Mouse (Mus musculus) midbrain, embryonic 15.5 days (tissue): ENCODE results near the gene Osm. TPM values are rescaled to one million over a fixed set of nuclear protein-coding genes. Genes with fewer than 3 reads are reported as not detected.

ENCODE experiments used
- ATAC-seq: fragments of 200-750 bp; cut with Nextera tagmentation; replicated peaks from 2 replicates; pipeline ENCODE4 v1.8.0; 2017; ENCODE audit warnings: moderate TSS enrichment
- H3K27ac ChIP-seq: fragments of 300-500 bp; sonication (generic); 2 replicates; pipeline ENCODE4 v1.5.1; 2015; ENCODE audit warnings: mild to moderate bottlenecking, inconsistent platforms
- H3K27me3 ChIP-seq: fragments of 300-500 bp; sonication (generic); replicated peaks from 2 replicates; pipeline ENCODE4 v1.6.1; 2015; ENCODE audit warnings: inconsistent platforms
- H3K36me3 ChIP-seq: fragments of 300-500 bp; sonication (generic); replicated peaks from 2 replicates; pipeline ENCODE4 v1.6.1; 2015; ENCODE audit warnings: inconsistent platforms
- H3K4me1 ChIP-seq: fragments of 300-500 bp; sonication (generic); 2 replicates; pipeline ENCODE4 v1.6.1; 2015; ENCODE audit warnings: inconsistent platforms
- H3K4me2 ChIP-seq: fragments of 300-500 bp; sonication (generic); 2 replicates; pipeline ENCODE4 v1.6.1; 2015; ENCODE audit warnings: inconsistent platforms, mild to moderate bottlenecking, moderate library complexity
- H3K4me3 ChIP-seq: fragments of 300-500 bp; sonication (generic); 2 replicates; pipeline ENCODE4 v1.5.1; 2015; ENCODE audit warnings: mild to moderate bottlenecking, inconsistent platforms
- H3K9ac ChIP-seq: fragments of 300-500 bp; sonication (generic); 2 replicates; pipeline ENCODE4 v1.6.1; 2015; ENCODE audit warnings: mild to moderate bottlenecking, inconsistent platforms
- H3K9me3 ChIP-seq: fragments of 300-500 bp; sonication (generic); 2 replicates; pipeline ENCODE4 v1.6.1; 2016; ENCODE audit warnings: inconsistent platforms
- WGBS: fragments of 180-500 bp; shearing (Covaris S2); methylation state at CpG from one replicate; pipeline ENCODE4 v1.1.7; 2015; ENCODE audit warnings: mixed read lengths; 5-methylcytosine and 5-hydroxymethylcytosine counted together
- polyA plus RNA-seq: library from polyadenylated mRNA; unstranded; fragments of >200 nt; fragmentation: Nextera tagmentation; extraction: Ambion mirVana; gene quantifications from 2 replicates; pipeline ENCODE4 v1.2.1, GENCODE M21; 2015

Osm gene
- polyA plus RNA-seq, 1 experiment from 2014 or later, result 0.21 TPM

DNA sequence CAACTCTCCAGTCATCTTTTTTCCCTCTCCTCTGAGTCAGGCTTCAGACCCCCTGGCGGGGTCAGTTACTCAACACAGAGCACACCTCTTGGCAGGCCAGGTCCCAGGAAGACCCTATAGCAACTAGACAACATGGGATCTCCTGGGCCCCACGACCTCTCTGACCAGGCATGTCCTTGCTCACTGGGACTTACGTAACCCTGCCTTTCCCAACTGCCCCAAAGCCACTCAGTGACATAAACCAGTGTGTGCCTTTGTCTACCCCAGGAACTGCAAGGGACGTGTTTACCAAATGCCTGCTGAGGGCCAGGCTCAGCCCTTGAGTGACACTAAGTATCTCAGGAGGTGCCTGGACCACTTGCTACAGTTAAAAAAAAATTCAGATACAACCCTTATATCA is 6.4 kb upstream of the Osm start:
- Histone ChIP-seq H3K9me3 (no peaks in the 10 kb centered on the region), H3K9ac (no peak overlapping the region), H3K36me3 (no peaks in the 10 kb centered on the region), H3K27me3 (no peaks in the 10 kb centered on the region), H3K27ac (no peak overlapping the region), H3K4me1 (no peaks in the 10 kb centered on the region), H3K4me3 (no peak overlapping the region), H3K4me2 (no peak overlapping the region)
- 74% methylated on average over 4 of the region's 4 CpGs for WGBS
- no peak for ATAC-seq

DNA sequence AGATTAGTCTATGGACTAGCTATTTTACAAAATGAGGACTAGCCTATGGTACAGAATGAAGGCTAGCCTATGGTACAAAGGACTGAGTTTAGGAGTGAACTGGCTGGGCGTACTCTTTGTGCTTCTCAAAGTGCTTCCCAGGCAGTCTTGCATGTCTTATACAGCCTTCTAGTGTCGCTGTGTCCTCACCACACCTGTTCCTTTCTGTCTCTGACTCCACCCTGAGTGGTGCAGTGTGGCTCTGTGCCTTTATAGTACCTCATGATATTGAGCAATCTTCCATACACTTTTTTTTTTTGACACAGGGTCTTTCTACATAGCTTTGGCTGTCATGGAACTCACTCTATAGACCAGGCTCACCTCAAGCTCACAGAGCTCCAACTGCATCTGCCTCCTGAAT is 4.8 kb upstream of the Osm start:
- Histone ChIP-seq H3K4me1 (no peaks in the 10 kb centered on the region), H3K4me2 (no peak overlapping the region), H3K9me3 (no peaks in the 10 kb centered on the region), H3K9ac (no peak overlapping the region), H3K27ac (no peak overlapping the region), H3K36me3 (no peaks in the 10 kb centered on the region), H3K4me3 (no peak overlapping the region), H3K27me3 (no peaks in the 10 kb centered on the region)
- 90% methylated on average over 2 of the region's 2 CpGs for WGBS
- ATAC-seq, result no peak

DNA sequence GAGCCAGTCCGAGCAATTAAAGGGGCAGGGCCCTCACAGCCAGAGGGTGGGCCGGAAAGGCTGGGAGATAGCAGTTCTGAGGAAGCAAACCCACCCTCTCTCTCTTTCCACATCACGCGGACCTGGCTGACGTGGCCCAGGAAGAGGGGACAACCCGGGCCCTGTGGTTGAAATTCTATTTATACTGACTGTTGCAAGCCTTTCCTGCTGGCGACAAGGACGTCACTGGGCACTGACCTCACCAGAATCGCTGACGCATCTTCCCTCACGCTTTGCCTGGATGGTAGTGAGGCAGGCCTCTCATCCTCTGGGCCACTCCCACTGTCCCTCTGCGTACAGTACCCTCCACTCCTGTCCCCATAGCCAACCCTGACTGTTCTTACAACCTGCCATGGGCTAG is 3.6 kb upstream of the Osm start:
- no peaks in the 10 kb centered on the region for H3K4me1 ChIP-seq
- 73% methylated on average over 12 of the region's 12 CpGs for WGBS
- no peak for ATAC-seq
- H3K4me3 ChIP-seq, result no peak overlapping the region
- H3K36me3 ChIP-seq, result no peaks in the 10 kb centered on the region
- H3K27me3 ChIP-seq, result no peaks in the 10 kb centered on the region
- H3K9me3 ChIP-seq, result no peaks in the 10 kb centered on the region
- no peak overlapping the region for H3K27ac ChIP-seq
- no peak overlapping the region for H3K4me2 ChIP-seq
- H3K9ac ChIP-seq, result no peak overlapping the region

DNA sequence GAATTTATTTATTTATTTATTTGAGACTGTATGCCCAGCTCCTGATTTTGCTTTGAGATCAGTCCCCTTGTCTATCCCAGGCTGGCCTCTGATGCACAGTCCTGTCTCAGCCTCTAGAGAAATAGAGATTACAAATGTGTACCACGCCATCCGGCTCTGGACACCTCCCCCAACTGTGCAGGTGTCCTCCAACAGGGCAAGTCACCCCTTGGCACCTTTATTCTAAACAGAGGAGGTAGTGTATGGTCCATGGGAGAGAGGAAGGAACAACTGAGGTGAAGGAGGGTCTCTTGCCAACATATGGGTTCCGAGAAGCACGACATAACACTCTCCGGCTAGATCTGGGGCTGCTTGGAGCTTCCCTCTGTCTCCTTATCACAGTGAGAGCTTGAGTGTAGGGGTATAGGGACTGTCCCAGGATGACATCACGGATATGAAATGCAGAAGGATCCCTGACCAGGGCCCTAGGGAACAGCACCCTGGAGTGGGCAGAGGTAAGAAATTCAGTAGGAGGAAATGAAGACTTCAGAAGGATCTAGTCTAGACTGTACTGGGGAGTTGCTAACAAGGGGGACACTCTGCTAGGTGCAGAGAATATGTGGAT is 1.1 kb upstream of the Osm start:
- WGBS, result 92% methylated on average over 6 of the region's 6 CpGs
- no peaks in the 10 kb centered on the region for H3K9me3 ChIP-seq
- ATAC-seq, result no peak

DNA sequence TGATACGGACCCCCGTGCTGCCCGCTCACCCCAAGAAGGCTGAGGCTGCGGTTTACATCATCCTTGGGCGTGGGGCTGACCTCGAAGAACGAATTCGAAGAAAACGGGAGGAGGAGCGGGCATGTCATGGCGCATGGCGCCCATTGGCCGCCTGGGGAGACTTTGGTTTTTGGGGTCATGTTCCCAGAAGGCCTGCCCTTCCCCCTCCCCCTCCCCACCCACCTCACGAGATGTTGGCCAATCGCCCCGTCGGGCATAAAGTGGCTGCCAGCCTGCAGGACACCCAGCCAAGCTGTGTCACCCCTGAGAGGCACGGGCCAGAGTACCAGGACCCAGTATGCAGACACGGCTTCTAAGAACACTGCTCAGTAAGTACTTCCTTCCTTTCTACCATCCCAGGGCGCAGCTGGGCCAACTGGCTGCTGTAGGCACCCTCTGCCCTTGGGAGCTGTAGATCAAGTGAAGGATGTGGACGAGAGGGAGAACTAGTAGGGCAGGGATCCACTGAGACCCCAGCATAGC is 387 bp downstream of the Osm start:
- no peaks in the 10 kb centered on the region for H3K9me3 ChIP-seq
- no peak overlapping the region for H3K9ac ChIP-seq
- no peaks in the 10 kb centered on the region for H3K36me3 ChIP-seq
- H3K27ac ChIP-seq, result no peak overlapping the region
- no peak overlapping the region for H3K4me3 ChIP-seq
- no peak for ATAC-seq
- 89% methylated on average over 21 of the region's 21 CpGs for WGBS
- H3K27me3 ChIP-seq, result no peaks in the 10 kb centered on the region
- H3K4me2 ChIP-seq, result no peak overlapping the region
- H3K4me1 ChIP-seq, result no peaks in the 10 kb centered on the region

More for the DNA sequence above, 1.1 kb upstream of the Osm start:
- H3K27me3 ChIP-seq, result no peaks in the 10 kb centered on the region
- H3K4me3 ChIP-seq, result no peak overlapping the region
- no peak overlapping the region for H3K9ac ChIP-seq
- H3K4me1 ChIP-seq, result no peaks in the 10 kb centered on the region
- no peak overlapping the region for H3K27ac ChIP-seq
- no peaks in the 10 kb centered on the region for H3K36me3 ChIP-seq
- H3K4me2 ChIP-seq, result no peak overlapping the region

DNA sequence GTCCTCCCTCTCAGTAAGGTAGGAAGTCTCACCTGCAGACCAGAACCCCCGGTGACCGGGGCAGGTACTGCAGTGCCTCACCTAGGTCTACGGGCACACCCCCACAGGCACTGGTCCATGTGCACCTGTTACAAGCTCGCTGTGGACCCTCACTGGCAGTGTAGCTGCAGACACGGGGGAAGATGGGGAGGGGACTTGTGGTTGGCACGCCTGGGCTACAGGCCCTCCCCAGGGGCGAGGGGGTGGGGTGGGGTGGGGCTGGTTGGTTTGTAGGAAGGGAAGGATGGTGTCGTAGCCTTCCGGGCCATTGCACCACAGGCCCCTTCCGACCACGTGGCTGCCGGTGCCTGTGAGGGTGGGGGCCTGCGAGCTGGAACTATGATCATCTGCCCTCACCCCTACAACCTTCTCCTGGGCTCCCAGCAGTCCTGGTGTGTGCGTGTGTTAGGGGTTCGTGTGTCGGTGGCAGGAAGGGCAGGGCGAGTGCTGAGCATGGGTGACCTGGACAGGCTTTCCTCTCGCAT is 1.2 kb downstream of the Osm start:
- no peak overlapping the region for H3K27ac ChIP-seq
- no peaks in the 10 kb centered on the region for H3K36me3 ChIP-seq
- WGBS, result 82% methylated on average over 18 of the region's 18 CpGs
- no peak overlapping the region for H3K4me3 ChIP-seq
- no peak overlapping the region for H3K4me2 ChIP-seq
- H3K9ac ChIP-seq, result no peak overlapping the region
- H3K4me1 ChIP-seq, result no peaks in the 10 kb centered on the region
- no peaks in the 10 kb centered on the region for H3K9me3 ChIP-seq
- H3K27me3 ChIP-seq, result no peaks in the 10 kb centered on the region
- no peak for ATAC-seq

DNA sequence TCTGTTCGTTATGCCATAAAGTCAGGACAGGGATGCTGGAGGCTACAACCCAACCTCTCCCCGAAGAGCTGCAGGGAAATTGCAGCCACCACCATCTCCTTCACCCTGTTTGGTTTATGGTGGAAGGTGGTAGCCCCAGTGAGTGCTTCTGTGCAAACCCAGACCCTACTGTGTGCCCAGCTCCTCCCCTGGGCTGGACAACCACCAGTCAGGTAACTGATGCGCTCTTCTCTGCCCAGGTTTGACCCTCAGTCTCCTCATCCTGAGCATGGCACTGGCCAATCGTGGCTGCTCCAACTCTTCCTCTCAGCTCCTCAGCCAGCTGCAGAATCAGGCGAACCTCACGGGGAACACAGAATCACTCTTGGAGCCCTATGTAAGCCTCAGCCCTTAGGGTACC is 1.9 kb downstream of the Osm start:
- Histone ChIP-seq H3K4me1 (no peaks in the 10 kb centered on the region), H3K27ac (no peak overlapping the region), H3K9me3 (no peaks in the 10 kb centered on the region), H3K4me3 (no peak overlapping the region), H3K4me2 (no peak overlapping the region), H3K36me3 (no peaks in the 10 kb centered on the region), H3K27me3 (no peaks in the 10 kb centered on the region), H3K9ac (no peak overlapping the region)
- ATAC-seq, result no peak
- 82% methylated on average over 6 of the region's 6 CpGs for WGBS

DNA sequence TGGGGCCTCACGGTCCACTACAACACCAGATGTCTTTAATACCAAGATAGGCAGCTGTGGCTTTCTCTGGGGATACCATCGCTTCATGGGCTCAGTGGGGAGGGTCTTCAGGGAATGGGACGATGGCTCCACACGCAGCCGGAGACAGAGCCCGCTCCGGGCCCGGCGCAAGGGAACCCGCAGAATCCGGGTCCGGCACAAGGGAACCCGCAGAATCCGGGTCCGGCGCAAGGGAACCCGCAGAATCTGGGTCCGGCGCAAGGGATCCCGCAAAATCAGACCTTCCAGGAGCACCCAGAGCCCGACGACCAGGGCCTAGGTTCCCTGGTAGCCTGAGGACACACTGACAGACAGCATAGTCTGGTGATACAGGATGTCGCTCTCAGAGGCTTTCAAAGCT is 3.5 kb downstream of the Osm start:
- no peak for ATAC-seq
- Histone ChIP-seq H3K4me3 (no peak overlapping the region), H3K9ac (no peak overlapping the region), H3K27me3 (no peaks in the 10 kb centered on the region), H3K4me2 (no peak overlapping the region), H3K9me3 (no peaks in the 10 kb centered on the region), H3K36me3 (no peaks in the 10 kb centered on the region), H3K27ac (no peak overlapping the region), H3K4me1 (no peaks in the 10 kb centered on the region)
- 89% methylated on average over 23 of the region's 23 CpGs for WGBS

DNA sequence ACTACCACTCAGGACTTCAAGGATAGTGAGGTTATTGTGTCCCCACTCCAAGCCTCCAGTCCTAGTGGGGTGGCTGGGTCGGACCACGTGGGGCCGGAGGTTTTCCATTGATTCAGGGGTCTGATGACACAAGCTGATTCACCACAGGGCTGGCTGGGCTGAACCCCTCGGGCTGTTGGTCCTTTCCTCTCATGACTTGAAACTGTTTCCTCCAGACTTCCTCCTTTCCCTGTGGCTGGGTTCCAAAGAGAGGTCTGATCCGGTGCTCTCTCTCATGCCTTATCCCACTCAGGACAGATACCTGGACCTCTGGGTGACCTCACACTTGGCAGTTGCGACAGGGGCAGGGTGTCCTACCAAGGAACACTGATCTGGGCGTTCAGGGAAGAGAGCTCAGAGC is 3.9 kb downstream of the Osm start:
- 77% methylated on average over 7 of the region's 7 CpGs for WGBS
- no peaks in the 10 kb centered on the region for H3K27me3 ChIP-seq
- no peak overlapping the region for H3K4me2 ChIP-seq
- H3K27ac ChIP-seq, result no peak overlapping the region
- H3K9me3 ChIP-seq, result no peaks in the 10 kb centered on the region
- no peak overlapping the region for H3K4me3 ChIP-seq
- ATAC-seq, result no peak
- no peak overlapping the region for H3K9ac ChIP-seq
- H3K36me3 ChIP-seq, result no peaks in the 10 kb centered on the region
- H3K4me1 ChIP-seq, result no peaks in the 10 kb centered on the region

DNA sequence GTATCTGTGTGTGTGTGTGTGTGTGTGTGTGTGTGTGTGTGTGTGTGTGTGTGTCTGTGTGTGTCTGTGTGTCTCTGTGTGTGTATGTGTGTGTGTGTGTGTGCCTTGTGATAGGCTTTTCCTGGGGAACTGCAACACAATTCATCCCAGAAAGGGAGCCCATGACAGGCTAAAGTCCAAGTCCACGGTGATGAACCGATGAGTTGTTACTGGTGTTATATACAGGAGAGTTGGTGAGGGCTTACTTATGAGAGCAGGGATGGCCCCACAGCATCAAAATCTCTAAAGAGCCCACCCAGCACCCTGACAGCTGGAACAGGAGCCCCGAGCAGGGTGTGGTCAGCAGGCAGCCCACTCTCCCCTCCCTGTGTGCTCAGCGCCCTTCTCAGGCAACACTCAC is 5.0 kb downstream of the Osm start:
- no peak overlapping the region for H3K4me3 ChIP-seq
- H3K9me3 ChIP-seq, result no peaks in the 10 kb centered on the region
- no peaks in the 10 kb centered on the region for H3K4me1 ChIP-seq
- ATAC-seq, result no peak
- 89% methylated on average over 4 of the region's 4 CpGs for WGBS
- no peak overlapping the region for H3K9ac ChIP-seq
- H3K4me2 ChIP-seq, result no peak overlapping the region
- no peak overlapping the region for H3K27ac ChIP-seq
- H3K27me3 ChIP-seq, result no peaks in the 10 kb centered on the region
- no peaks in the 10 kb centered on the region for H3K36me3 ChIP-seq

DNA sequence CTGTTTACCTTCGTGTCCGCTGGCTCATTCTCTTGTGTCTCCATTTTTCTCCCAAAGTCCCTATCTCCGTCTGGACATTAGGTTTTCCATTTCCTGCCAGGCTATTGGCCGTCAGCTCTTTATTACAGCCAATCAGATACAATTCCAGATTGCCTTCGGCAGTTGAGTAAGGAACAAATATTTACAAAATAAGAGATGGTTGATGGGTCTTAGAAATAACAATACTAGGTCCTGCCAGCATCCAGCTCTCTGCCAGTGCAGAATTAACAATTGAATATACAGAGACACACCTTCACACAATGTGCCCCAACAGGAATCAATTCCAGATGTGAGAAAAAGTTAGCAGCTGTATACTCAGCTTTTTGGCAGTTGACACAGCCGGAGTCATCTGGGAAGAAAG is 9.9 kb downstream of the Osm start:
- H3K4me1 ChIP-seq, result no peaks in the 10 kb centered on the region
- no peaks in the 10 kb centered on the region for H3K9me3 ChIP-seq
- no peak for ATAC-seq
- no peak overlapping the region for H3K9ac ChIP-seq
- H3K4me2 ChIP-seq, result no peak overlapping the region
- 79% methylated on average over 6 of the region's 6 CpGs for WGBS
- H3K4me3 ChIP-seq, result no peak overlapping the region
- H3K36me3 ChIP-seq, result no peaks in the 10 kb centered on the region
- H3K27ac ChIP-seq, result no peak overlapping the region
- H3K27me3 ChIP-seq, result no peaks in the 10 kb centered on the region

DNA sequence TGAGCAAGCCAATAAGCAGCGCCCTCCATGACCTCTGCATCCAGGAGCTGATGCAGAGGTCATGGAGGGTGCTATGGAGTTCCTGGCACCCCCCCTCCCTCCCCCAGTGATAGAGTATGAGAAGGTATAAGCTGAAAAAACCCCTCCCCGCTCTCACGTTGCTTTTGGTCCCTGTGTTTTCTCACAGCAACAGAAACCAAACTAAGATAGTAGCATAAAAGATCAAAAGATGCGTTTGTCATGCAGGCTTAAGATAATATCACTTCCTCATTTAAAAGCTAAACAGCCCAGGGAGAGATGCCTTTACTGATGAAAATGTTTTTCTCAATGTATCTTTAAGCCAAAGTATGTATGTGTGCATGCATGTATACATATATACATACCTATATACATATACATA is 10.4 kb downstream of the Osm start:
- no peaks in the 10 kb centered on the region for H3K4me1 ChIP-seq
- no peak overlapping the region for H3K4me2 ChIP-seq
- no peaks in the 10 kb centered on the region for H3K9me3 ChIP-seq
- no peak for ATAC-seq
- H3K27me3 ChIP-seq, result no peaks in the 10 kb centered on the region
- WGBS, result 80% methylated on average over 4 of the region's 4 CpGs
- no peak overlapping the region for H3K27ac ChIP-seq
- no peak overlapping the region for H3K9ac ChIP-seq
- no peak overlapping the region for H3K4me3 ChIP-seq
- H3K36me3 ChIP-seq, result no peaks in the 10 kb centered on the region

DNA sequence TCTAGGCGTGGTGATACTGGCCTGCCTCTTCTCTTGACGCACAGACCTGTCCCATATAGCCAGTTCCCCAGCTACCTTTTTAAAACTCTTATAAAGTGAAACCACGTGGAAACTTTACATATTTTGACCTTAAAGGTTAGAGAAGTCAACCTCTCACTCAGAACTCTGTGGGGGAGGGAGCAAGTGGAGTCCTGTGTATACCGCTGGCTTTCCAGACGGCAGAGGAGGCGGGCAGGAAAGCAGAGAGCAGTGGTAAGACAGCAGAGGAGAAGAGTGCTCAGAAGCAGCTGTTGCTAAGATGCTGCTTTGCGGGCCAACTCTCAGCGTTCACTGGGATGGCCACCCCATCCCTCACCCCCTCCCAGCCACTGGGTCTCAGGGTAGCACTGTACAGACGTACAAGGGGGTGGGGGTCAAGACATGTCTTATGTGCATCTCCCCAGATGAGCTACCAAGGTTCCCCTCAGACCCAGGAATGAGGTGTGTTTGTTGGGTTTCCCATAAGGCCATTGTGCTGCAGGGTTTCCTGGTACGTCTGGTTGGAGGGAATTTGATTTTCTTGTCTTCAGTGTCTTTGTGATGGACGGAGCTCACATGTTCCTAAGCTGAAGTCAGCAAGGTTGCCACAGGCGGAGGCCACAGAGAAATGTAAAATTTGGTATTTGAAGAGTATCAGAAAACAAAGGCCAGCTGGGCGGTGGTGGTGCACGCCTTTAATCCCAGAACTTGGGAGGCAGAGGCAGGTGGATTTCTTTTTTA is 11.2 kb downstream of the Osm start:
- Histone ChIP-seq H3K27ac (no peak overlapping the region), H3K36me3 (no peaks in the 10 kb centered on the region), H3K4me1 (no peaks in the 10 kb centered on the region), H3K27me3 (no peaks in the 10 kb centered on the region), H3K4me3 (no peak overlapping the region), H3K9me3 (no peaks in the 10 kb centered on the region), H3K4me2 (no peak overlapping the region), H3K9ac (no peak overlapping the region)
- no peak for ATAC-seq
- 81% methylated on average over 14 of the region's 14 CpGs for WGBS
